Mouse (Mus musculus) stomach, embryonic 15.5 days (tissue): Measurements from ENCODE around the gene Arhgap44. TPM values are rescaled to one million over a fixed set of nuclear protein-coding genes. Genes with fewer than 3 reads are reported as not detected.

ENCODE experiments used
- ATAC-seq: fragments of 200-750 bp; cut with Nextera tagmentation; 2 replicates; pipeline ENCODE4 v1.8.0; 2017; ENCODE audit warnings: low read depth, moderate number of reproducible peaks, moderate TSS enrichment; ENCODE audit not compliant: insufficient read depth, low FRiP score
- H3K27ac ChIP-seq: fragments of 300-500 bp; sonication (generic); 2 replicates; pipeline ENCODE4 v1.5.1; 2015; ENCODE audit warnings: mild to moderate bottlenecking, inconsistent platforms
- H3K27me3 ChIP-seq: fragments of 300-500 bp; sonication (generic); replicated peaks from 2 replicates; pipeline ENCODE4 v1.6.1; 2015; ENCODE audit warnings: inconsistent platforms
- H3K36me3 ChIP-seq: fragments of 300-500 bp; sonication (generic); 2 replicates; pipeline ENCODE4 v1.6.1; 2015; ENCODE audit warnings: inconsistent platforms
- H3K4me1 ChIP-seq: fragments of 300-500 bp; sonication (generic); 2 replicates; pipeline ENCODE4 v1.6.1; 2015; ENCODE audit warnings: inconsistent platforms
- H3K4me2 ChIP-seq: fragments of 300-500 bp; sonication (generic); 2 replicates; pipeline ENCODE4 v1.6.1; 2015; ENCODE audit warnings: mild to moderate bottlenecking, inconsistent platforms
- H3K4me3 ChIP-seq: fragments of 300-500 bp; sonication (generic); replicated peaks from 2 replicates; pipeline ENCODE4 v1.5.1; 2015; ENCODE audit warnings: inconsistent platforms
- H3K9ac ChIP-seq: fragments of 300-500 bp; sonication (generic); 2 replicates; pipeline ENCODE4 v1.6.1; 2015; ENCODE audit warnings: inconsistent platforms
- H3K9me3 ChIP-seq: fragments of 300-500 bp; sonication (generic); 2 replicates; pipeline ENCODE4 v1.6.1; 2016; ENCODE audit warnings: inconsistent platforms
- WGBS: fragments of 180-500 bp; shearing (Covaris S2); methylation state at CpG from one replicate; pipeline ENCODE4 v1.1.7; 2015; 5-methylcytosine and 5-hydroxymethylcytosine counted together
- polyA plus RNA-seq: library from polyadenylated mRNA; unstranded; fragments of >200 nt; fragmentation: Nextera tagmentation; extraction: Ambion mirVana; gene quantifications from 2 replicates; pipeline ENCODE4 v1.2.1, GENCODE M21; 2015

Gene Arhgap44
- polyA plus RNA-seq, 1 experiment from 2014 or later, result 6.9 TPM

DNA sequence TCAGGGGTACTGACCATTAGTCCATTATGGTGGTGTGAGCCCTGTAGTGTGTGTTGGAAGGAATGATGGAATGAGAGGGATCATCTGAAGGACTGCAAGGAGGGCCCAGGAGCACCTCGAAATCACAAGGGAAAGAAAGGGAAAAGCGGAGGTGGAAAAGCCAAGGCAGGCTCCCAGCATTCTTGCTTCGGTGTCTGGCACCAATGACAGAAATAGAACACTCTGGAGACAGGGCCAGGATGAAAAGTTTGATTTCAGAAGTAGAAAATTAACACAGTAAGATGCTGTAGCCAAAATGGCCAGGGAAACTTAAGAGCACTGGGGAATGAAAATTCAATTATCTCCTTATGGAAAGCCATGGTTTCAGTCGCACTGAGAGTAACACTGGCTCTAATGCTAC, 29.1 kb downstream of the Arhgap44 start:
- no peaks in the 10 kb centered on the region for H3K36me3 ChIP-seq
- WGBS, result 87% methylated on average over 4 of the region's 4 CpGs
- H3K4me3 ChIP-seq, result no peak overlapping the region
- H3K27me3 ChIP-seq, result no peaks in the 10 kb centered on the region
- no peak overlapping the region for H3K4me2 ChIP-seq
- ATAC-seq, result no peak
- no peaks in the 10 kb centered on the region for H3K4me1 ChIP-seq
- H3K27ac ChIP-seq, result no peak overlapping the region
- H3K9me3 ChIP-seq, result no peaks in the 10 kb centered on the region
- no peak overlapping the region for H3K9ac ChIP-seq

DNA sequence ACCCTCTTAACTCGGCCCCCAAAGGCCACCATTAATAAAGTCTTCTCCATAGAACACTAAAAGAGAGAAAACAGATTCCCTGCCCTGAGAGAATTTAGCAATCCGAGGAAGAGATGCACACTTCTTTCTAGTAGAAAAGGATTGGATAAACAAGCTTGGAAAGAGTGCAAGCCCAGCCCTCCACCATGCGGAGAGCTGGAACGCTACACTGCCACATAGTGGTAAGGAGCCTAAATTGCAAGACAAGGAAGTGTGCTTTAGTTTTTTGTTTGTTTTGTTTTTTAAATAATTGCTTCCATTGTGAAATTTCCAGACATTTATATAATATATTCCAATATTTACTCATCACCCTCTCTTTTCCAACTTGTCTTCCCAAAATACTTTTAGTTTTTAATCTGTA, 33.7 kb downstream of the Arhgap44 start:
- no peaks in the 10 kb centered on the region for H3K9me3 ChIP-seq
- no peak overlapping the region for H3K9ac ChIP-seq
- ATAC-seq, result no peak
- H3K36me3 ChIP-seq, result no peaks in the 10 kb centered on the region
- WGBS, result 82% methylated on average over 4 of the region's 4 CpGs
- H3K27ac ChIP-seq, result no peak overlapping the region
- H3K27me3 ChIP-seq, result no peaks in the 10 kb centered on the region
- H3K4me3 ChIP-seq, result no peak overlapping the region
- no peaks in the 10 kb centered on the region for H3K4me1 ChIP-seq
- H3K4me2 ChIP-seq, result no peak overlapping the region

GRCm38 (mm10) chr11:65128666-65129065, 34.1 kb downstream of the Arhgap44 start:
- Histone ChIP-seq H3K36me3 (no peaks in the 10 kb centered on the region), H3K4me1 (no peaks in the 10 kb centered on the region), H3K4me3 (no peak overlapping the region), H3K27ac (no peak overlapping the region), H3K4me2 (no peak overlapping the region), H3K9ac (no peak overlapping the region), H3K27me3 (no peaks in the 10 kb centered on the region), H3K9me3 (no peaks in the 10 kb centered on the region)
- WGBS, result 67% methylated on average over 4 of the region's 4 CpGs
- no peak for ATAC-seq

DNA sequence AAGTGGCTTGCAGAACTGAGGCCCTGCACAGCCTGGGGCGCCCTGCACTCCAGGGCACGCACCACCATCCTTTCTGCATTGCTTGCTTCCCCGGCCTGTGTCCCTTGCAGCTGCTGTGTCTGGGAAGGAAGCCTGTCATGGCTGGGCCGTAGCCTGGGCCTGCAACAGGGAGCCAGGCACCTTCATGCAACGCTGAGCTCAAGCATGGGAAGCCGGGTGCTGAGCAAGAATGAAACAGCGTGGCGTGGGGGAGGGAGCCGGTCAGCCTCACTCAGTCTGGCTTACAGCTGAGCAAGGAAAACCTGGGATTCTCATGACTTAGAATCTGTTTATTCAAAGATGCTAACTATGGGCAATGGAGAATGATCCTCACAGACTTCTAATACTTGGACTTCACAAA, 36.2 kb downstream of the Arhgap44 start:
- Histone ChIP-seq H3K27ac (no peak overlapping the region), H3K36me3 (no peaks in the 10 kb centered on the region), H3K4me1 (no peaks in the 10 kb centered on the region), H3K4me2 (no peak overlapping the region), H3K4me3 (no peak overlapping the region), H3K9ac (no peak overlapping the region), H3K9me3 (no peaks in the 10 kb centered on the region), H3K27me3 (no peaks in the 10 kb centered on the region)
- WGBS, result 57% methylated on average over 9 of the region's 9 CpGs
- no peak for ATAC-seq

- peak; percentile 63; the same call in 1 of the 2 replicates for ATAC-seq
- Histone ChIP-seq H3K4me2 (no peak overlapping the region), H3K36me3 (no peaks in the 10 kb centered on the region), H3K9ac (no peak overlapping the region), H3K4me3 (no peak overlapping the region), H3K4me1 (no peaks in the 10 kb centered on the region), H3K27ac (no peak overlapping the region), H3K9me3 (no peaks in the 10 kb centered on the region), H3K27me3 (no peaks in the 10 kb centered on the region)
- WGBS, result 52% methylated on average over 8 of the region's 8 CpGs
Observed at GRCm38 (mm10) chr11:65124913-65125418, 37.8 kb downstream of the Arhgap44 start.

- Histone ChIP-seq H3K9ac (no peak overlapping the region), H3K27ac (no peak overlapping the region), H3K36me3 (no peaks in the 10 kb centered on the region), H3K9me3 (no peaks in the 10 kb centered on the region), H3K4me3 (no peak overlapping the region), H3K4me1 (no peaks in the 10 kb centered on the region), H3K4me2 (no peak overlapping the region), H3K27me3 (no peaks in the 10 kb centered on the region)
- ATAC-seq, result no peak
- WGBS, result 89% methylated on average over 4 of the region's 4 CpGs
Observed at GRCm38 (mm10) chr11:65120276-65120675, 42.5 kb downstream of the Arhgap44 start.

GRCm38 (mm10) chr11:65115811-65116210, 47.0 kb downstream of the Arhgap44 start:
- H3K27me3 ChIP-seq, result no peaks in the 10 kb centered on the region
- H3K4me2 ChIP-seq, result no peak overlapping the region
- no peaks in the 10 kb centered on the region for H3K9me3 ChIP-seq
- no peak overlapping the region for H3K4me3 ChIP-seq
- H3K9ac ChIP-seq, result no peak overlapping the region
- no peak overlapping the region for H3K27ac ChIP-seq
- H3K36me3 ChIP-seq, result no peaks in the 10 kb centered on the region
- ATAC-seq, result no peak
- H3K4me1 ChIP-seq, result peaks cover 12% of the 10 kb centered on the region
- WGBS, result 73% methylated on average over 6 of the region's 6 CpGs

- Histone ChIP-seq H3K9ac (no peak overlapping the region), H3K27me3 (no peaks in the 10 kb centered on the region), H3K4me2 (no peak overlapping the region), H3K27ac (no peak overlapping the region), H3K4me3 (no peak overlapping the region), H3K4me1 (peaks cover 19% of the 10 kb centered on the region), H3K36me3 (no peaks in the 10 kb centered on the region), H3K9me3 (no peaks in the 10 kb centered on the region)
- WGBS, result 34% methylated on average over 4 of the region's 4 CpGs
- ATAC-seq, result no peak
Observed at GRCm38 (mm10) chr11:65112086-65112485, 50.7 kb downstream of the Arhgap44 start.

DNA sequence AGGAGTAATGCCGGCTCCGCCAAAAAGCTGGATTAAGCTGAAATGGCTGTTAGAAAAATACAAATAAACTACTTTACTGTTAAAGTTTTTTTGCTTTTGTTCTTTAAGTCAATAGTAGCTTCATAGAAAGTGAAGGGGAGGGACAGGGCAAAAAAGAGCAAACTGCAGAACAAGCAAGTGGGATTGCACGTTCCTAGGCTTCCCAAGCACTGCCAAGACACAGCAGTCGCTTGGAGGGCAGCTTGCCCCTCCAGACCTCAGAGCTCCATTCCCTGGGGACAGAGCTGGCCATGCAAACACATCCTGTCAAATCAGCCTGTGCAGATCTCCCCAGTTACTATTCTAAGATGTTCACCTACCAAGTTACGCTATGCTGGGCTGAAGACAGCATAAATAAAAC, 51.1 kb downstream of the Arhgap44 start:
- Histone ChIP-seq H3K4me1 (peaks cover 19% of the 10 kb centered on the region), H3K9ac (no peak overlapping the region), H3K36me3 (no peaks in the 10 kb centered on the region), H3K27ac (no peak overlapping the region), H3K4me2 (peak overlapping the region; percentile 4; the same call in 1 of the 2 replicates), H3K9me3 (no peaks in the 10 kb centered on the region), H3K4me3 (no peak overlapping the region), H3K27me3 (no peaks in the 10 kb centered on the region)
- ATAC-seq, result no peak
- 47% methylated on average over 5 of the region's 5 CpGs for WGBS

DNA sequence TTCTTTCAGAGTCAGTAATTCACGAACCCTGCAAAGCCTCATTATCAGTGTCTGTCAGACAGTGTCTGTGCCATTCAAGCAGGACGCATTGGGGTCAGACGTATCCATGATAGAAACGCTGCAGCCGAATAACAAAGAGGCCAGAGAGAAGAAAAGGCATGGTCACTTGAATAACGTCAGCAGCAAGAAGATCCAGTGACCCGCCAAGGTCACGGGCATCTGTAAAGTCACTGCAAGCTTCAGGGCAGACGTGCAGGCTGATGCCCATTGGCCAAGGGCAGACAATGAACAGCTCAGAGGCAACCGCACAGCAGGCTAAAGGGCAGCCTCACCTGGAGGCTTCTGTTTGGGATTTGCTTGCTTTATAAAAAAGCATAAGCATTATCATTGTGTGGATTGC, 52.7 kb downstream of the Arhgap44 start:
- Histone ChIP-seq H3K9me3 (no peaks in the 10 kb centered on the region), H3K4me3 (no peak overlapping the region), H3K36me3 (no peaks in the 10 kb centered on the region), H3K9ac (no peak overlapping the region), H3K27me3 (no peaks in the 10 kb centered on the region), H3K4me1 (peaks cover 19% of the 10 kb centered on the region), H3K4me2 (no peak overlapping the region), H3K27ac (no peak overlapping the region)
- ATAC-seq, result no peak
- 77% methylated on average over 10 of the region's 10 CpGs for WGBS

- Histone ChIP-seq H3K9me3 (no peaks in the 10 kb centered on the region), H3K4me3 (no peak overlapping the region), H3K4me2 (no peak overlapping the region), H3K27me3 (no peaks in the 10 kb centered on the region), H3K36me3 (no peaks in the 10 kb centered on the region), H3K27ac (no peak overlapping the region), H3K9ac (no peak overlapping the region), H3K4me1 (peaks cover 19% of the 10 kb centered on the region)
- ATAC-seq, result peak; percentile 47; the same call in 1 of the 2 replicates
- WGBS, result 72% methylated on average over 5 of the region's 5 CpGs
Observed at GRCm38 (mm10) chr11:65107734-65108171, 55.0 kb downstream of the Arhgap44 start.

GRCm38 (mm10) chr11:65107151-65107550, 55.6 kb downstream of the Arhgap44 start:
- ATAC-seq, result no peak
- H3K4me1 ChIP-seq, result peaks cover 18% of the 10 kb centered on the region
- no peak overlapping the region for H3K9ac ChIP-seq
- H3K4me2 ChIP-seq, result no peak overlapping the region
- no peak overlapping the region for H3K4me3 ChIP-seq
- H3K27me3 ChIP-seq, result no peaks in the 10 kb centered on the region
- 65% methylated on average over 4 of the region's 4 CpGs for WGBS
- no peaks in the 10 kb centered on the region for H3K36me3 ChIP-seq
- no peaks in the 10 kb centered on the region for H3K9me3 ChIP-seq
- no peak overlapping the region for H3K27ac ChIP-seq

GRCm38 (mm10) chr11:65104076-65104475, 58.7 kb downstream of the Arhgap44 start:
- Histone ChIP-seq H3K4me1 (peaks cover 7% of the 10 kb centered on the region; the same call in 1 of the 2 replicates), H3K4me3 (no peak overlapping the region), H3K27me3 (no peaks in the 10 kb centered on the region), H3K9ac (no peak overlapping the region), H3K4me2 (no peak overlapping the region), H3K36me3 (no peaks in the 10 kb centered on the region), H3K9me3 (no peaks in the 10 kb centered on the region), H3K27ac (no peak overlapping the region)
- ATAC-seq, result no peak
- WGBS, result 91% methylated on average over 3 of the region's 3 CpGs
